Mouse (Mus musculus): Measurements from ENCODE around the gene Lgmn.

The Lgmn gene

GRCm38 (mm10) chr12:102439632-102440023 lies at the start of gene Lgmn:
Gene Lgmn, minus strand, starts transcription at chr12:102439813.
- DNase-seq: peak; percentile 99

GRCm38 (mm10) chr12:102484946-102485345 lies 45.3 kb upstream of the Lgmn start:
- no peak for DNase-seq

- DNase-seq: no peak
These were observed 40.9 kb upstream of the Lgmn start for GRCm38 (mm10) chr12:102480481-102480880.

- DNase-seq: no peak
These were observed 34.8 kb upstream of the Lgmn start for GRCm38 (mm10) chr12:102474411-102474810.

GRCm38 (mm10) chr12:102468894-102469764 lies 29.5 kb upstream of the Lgmn start, which contains the start of gene Golga5:
Gene Golga5, plus strand, starts transcription at chr12:102469135.
- DNase-seq: peak; percentile 99

GRCm38 (mm10) chr12:102468136-102468535 lies 28.5 kb upstream of the Lgmn start:
- DNase-seq: no peak

- no peak for DNase-seq
These were observed 25.0 kb upstream of the Lgmn start for GRCm38 (mm10) chr12:102464650-102465049.

GRCm38 (mm10) chr12:102461177-102461576 lies 21.6 kb upstream of the Lgmn start:
- no peak for DNase-seq

GRCm38 (mm10) chr12:102460014-102460413 lies 20.4 kb upstream of the Lgmn start:
- no peak for DNase-seq

- DNase-seq: no peak
These were observed 17.0 kb upstream of the Lgmn start for GRCm38 (mm10) chr12:102456467-102457193.

- DNase-seq: peak; percentile 70
These were observed 14.0 kb upstream of the Lgmn start for GRCm38 (mm10) chr12:102453581-102453980.

- peak; percentile 33 for DNase-seq
These were observed 11.7 kb upstream of the Lgmn start for GRCm38 (mm10) chr12:102451126-102451851.

GRCm38 (mm10) chr12:102450437-102450836 lies 10.8 kb upstream of the Lgmn start:
- DNase-seq: peak; percentile 39

- no peak for DNase-seq
These were observed 5.8 kb upstream of the Lgmn start for GRCm38 (mm10) chr12:102445436-102445835.

GRCm38 (mm10) chr12:102443676-102444075 lies 4.1 kb upstream of the Lgmn start:
- no peak for DNase-seq

- no peak for DNase-seq
These were observed 3.0 kb upstream of the Lgmn start for GRCm38 (mm10) chr12:102442639-102443038.

GRCm38 (mm10) chr12:102441141-102441540 lies 1.5 kb upstream of the Lgmn start:
- DNase-seq: no peak

- no peak for DNase-seq
These were observed 938 bp upstream of the Lgmn start for GRCm38 (mm10) chr12:102440551-102440950.

GRCm38 (mm10) chr12:102438983-102439631 lies 506 bp downstream of the Lgmn start:
- DNase-seq: no peak

- DNase-seq: no peak
These were observed 1.7 kb downstream of the Lgmn start for GRCm38 (mm10) chr12:102437952-102438351.

GRCm38 (mm10) chr12:102436939-102437526 lies 2.6 kb downstream of the Lgmn start:
- no peak for DNase-seq

GRCm38 (mm10) chr12:102434107-102434506 lies 5.5 kb downstream of the Lgmn start:
- DNase-seq: no peak

Data from kidney, postnatal 14 days (tissue).